Mouse (Mus musculus): ENCODE results near the gene Ephb3. TPM values are rescaled to one million over a fixed set of nuclear protein-coding genes. Genes with fewer than 3 reads are reported as not detected.
A peak's percentile ranks its signal among the peaks of the same experiment; 100 is the strongest.

Ephb3 gene
- polyA plus RNA-seq, 1 experiment from 2014 or later, result 4.0 TPM

DNA sequence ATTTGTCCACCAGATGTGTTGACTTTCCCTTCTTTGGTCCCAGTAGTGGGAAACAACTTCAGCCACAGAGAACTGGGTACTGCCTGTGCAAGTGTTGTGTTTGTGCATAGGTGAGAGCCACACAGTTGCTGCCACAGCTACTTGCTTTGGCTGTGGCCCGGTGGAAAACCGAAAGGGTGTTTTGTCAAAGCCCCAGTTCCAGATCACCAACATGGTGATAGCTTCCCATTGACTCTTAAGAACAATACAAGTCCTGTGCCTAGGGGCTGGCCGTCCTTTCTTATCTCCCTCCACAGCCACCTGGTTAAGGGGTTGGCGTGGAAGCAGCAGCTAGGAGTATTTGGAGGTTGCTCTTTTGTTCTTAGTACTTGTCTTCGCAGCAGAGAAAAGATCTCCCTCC, 5.6 kb downstream of the Ephb3 start:
- ATAC-seq, result no peak
- no peak overlapping the region for H3K4me3 ChIP-seq (ENCODE audit: low read depth, low read length)
- no peak overlapping the region for H3K9ac ChIP-seq (ENCODE audit: low read depth, low read length)

DNA sequence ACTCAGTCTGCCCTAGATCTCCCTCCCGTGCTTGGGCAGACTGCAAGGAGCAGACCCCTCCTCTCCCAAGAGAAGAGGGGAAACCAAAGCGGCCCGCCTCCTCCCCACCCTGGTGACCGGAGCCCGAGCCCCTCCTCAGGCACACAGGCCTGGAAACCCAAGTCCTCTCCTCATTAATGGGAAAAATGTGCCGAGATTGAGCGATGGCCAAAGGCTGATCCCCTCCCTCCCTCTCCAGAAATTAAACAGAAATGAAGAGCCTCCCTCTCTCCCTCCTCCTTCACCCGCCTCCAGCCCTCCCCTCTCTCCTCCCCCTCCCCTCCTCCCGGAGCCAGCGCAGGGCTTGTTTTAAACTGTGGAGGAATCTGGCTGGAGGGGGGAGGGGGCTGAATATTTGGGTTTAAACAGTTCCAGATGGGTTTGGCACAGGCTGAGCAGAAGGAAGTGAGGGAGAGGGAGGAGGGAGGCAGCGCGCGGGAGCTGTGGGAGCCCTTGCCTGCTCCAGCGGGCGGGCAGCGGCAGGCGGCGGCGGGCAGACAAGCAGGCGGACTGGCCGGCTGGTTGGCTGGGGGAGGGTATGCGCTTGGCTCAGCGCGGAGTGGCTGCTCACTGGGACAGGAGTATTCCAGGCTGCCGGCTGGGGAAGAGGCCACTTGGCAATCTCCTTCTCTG, 6.2 kb downstream of the Ephb3 start:
- no peaks in the 10 kb centered on the region for H3K9me3 ChIP-seq (ENCODE audit: control insufficient read depth)
- TF ChIP-seq CTCF (IDR thresholded peaks at IDR 0.05; ENCODE audit: low read depth), result peak; percentile 20; the same call in 1 of the 2 replicates
- WGBS, result 10% methylated on average over 25 of the region's 25 CpGs
- peak overlapping the region; percentile 13; the same call in 1 of the 2 replicates for H3K9ac ChIP-seq (ENCODE audit: low read depth, low read length)
- peaks cover 8% of the 10 kb centered on the region; the same call in 1 of the 2 replicates for H3K36me3 ChIP-seq (ENCODE audit: control insufficient read depth, insufficient read depth)
- peak overlapping the region; percentile 26 for H3K4me3 ChIP-seq (ENCODE audit: low read depth, low read length)
- peaks cover 24% of the 10 kb centered on the region; the same call in 1 of the 2 replicates for H3K4me1 ChIP-seq (replicated peaks; ENCODE audit: control insufficient read depth, insufficient read depth, low read length)
- peak overlapping the region; percentile 60 for H3K4me2 ChIP-seq (replicated peaks; ENCODE audit: low read depth)
- peak; percentile 65; the same call in 1 of the 2 replicates for ATAC-seq
- peak overlapping the region; percentile 36 for H3K27ac ChIP-seq (ENCODE audit: low read depth, low read length)
- H3K27me3 ChIP-seq (replicated peaks; ENCODE audit: control insufficient read depth, insufficient read depth, low read length), result no peaks in the 10 kb centered on the region

More for the DNA sequence above, 5.6 kb downstream of the Ephb3 start:
- Histone ChIP-seq H3K27ac (ENCODE audit: low read depth, low read length) (peak overlapping the region; percentile 36), H3K27me3 (replicated peaks; ENCODE audit: control insufficient read depth, insufficient read depth, low read length) (no peaks in the 10 kb centered on the region), H3K4me1 (replicated peaks; ENCODE audit: control insufficient read depth, insufficient read depth, low read length) (peaks cover 22% of the 10 kb centered on the region; the same call in 1 of the 2 replicates), H3K36me3 (ENCODE audit: control insufficient read depth, insufficient read depth) (peaks cover 8% of the 10 kb centered on the region; the same call in 1 of the 2 replicates), H3K9me3 (ENCODE audit: control insufficient read depth) (no peaks in the 10 kb centered on the region), H3K4me2 (replicated peaks; ENCODE audit: low read depth) (peak overlapping the region; percentile 60)
- WGBS, result 26% methylated on average over 5 of the region's 5 CpGs
- TF ChIP-seq CTCF (IDR thresholded peaks at IDR 0.05; ENCODE audit: low read depth), result no peak

GRCm38 (mm10) chr16:21211501-21211900, 6.9 kb downstream of the Ephb3 start:
- Histone ChIP-seq H3K27me3 (replicated peaks; ENCODE audit: control insufficient read depth, insufficient read depth, low read length) (no peaks in the 10 kb centered on the region), H3K4me1 (replicated peaks; ENCODE audit: control insufficient read depth, insufficient read depth, low read length) (peaks cover 26% of the 10 kb centered on the region), H3K36me3 (ENCODE audit: control insufficient read depth, insufficient read depth) (peaks cover 8% of the 10 kb centered on the region; the same call in 1 of the 2 replicates), H3K4me2 (replicated peaks; ENCODE audit: low read depth) (peak overlapping the region; percentile 60), H3K4me3 (ENCODE audit: low read depth, low read length) (peak overlapping the region; percentile 26), H3K27ac (ENCODE audit: low read depth, low read length) (0 out of 2 replicates have a peak overlapping the region, but pooled peaks have one; percentile 36), H3K9ac (ENCODE audit: low read depth, low read length) (peak overlapping the region; percentile 13; the same call in 1 of the 2 replicates), H3K9me3 (ENCODE audit: control insufficient read depth) (no peaks in the 10 kb centered on the region)
- 46% methylated on average over 4 of the region's 4 CpGs for WGBS
- TF ChIP-seq CTCF (IDR thresholded peaks at IDR 0.05; ENCODE audit: low read depth), result no peak
- ATAC-seq, result no peak

GRCm38 (mm10) chr16:21212369-21212768, 7.8 kb downstream of the Ephb3 start:
- Histone ChIP-seq H3K36me3 (ENCODE audit: control insufficient read depth, insufficient read depth) (peaks cover 13% of the 10 kb centered on the region; the same call in 1 of the 2 replicates), H3K27ac (ENCODE audit: low read depth, low read length) (no peak overlapping the region), H3K9ac (ENCODE audit: low read depth, low read length) (no peak overlapping the region)

GRCm38 (mm10) chr16:21213939-21214338, 9.4 kb downstream of the Ephb3 start:
- 96% methylated on average over 7 of the region's 7 CpGs for WGBS
- no peak for ATAC-seq
- Histone ChIP-seq H3K36me3 (ENCODE audit: control insufficient read depth, insufficient read depth) (peaks cover 27% of the 10 kb centered on the region; the same call in 1 of the 2 replicates), H3K4me1 (replicated peaks; ENCODE audit: control insufficient read depth, insufficient read depth, low read length) (peaks cover 21% of the 10 kb centered on the region), H3K9ac (ENCODE audit: low read depth, low read length) (no peak overlapping the region), H3K4me3 (ENCODE audit: low read depth, low read length) (no peak overlapping the region), H3K27me3 (replicated peaks; ENCODE audit: control insufficient read depth, insufficient read depth, low read length) (no peaks in the 10 kb centered on the region), H3K9me3 (ENCODE audit: control insufficient read depth) (no peaks in the 10 kb centered on the region), H3K27ac (ENCODE audit: low read depth, low read length) (no peak overlapping the region), H3K4me2 (replicated peaks; ENCODE audit: low read depth) (no peak overlapping the region)
- TF ChIP-seq CTCF (IDR thresholded peaks at IDR 0.05; ENCODE audit: low read depth), result no peak

More at GRCm38 (mm10) chr16:21212369-21212768, 7.8 kb downstream of the Ephb3 start:
- no peak for TF ChIP-seq CTCF (IDR thresholded peaks at IDR 0.05; ENCODE audit: low read depth)
- Histone ChIP-seq H3K4me1 (replicated peaks; ENCODE audit: control insufficient read depth, insufficient read depth, low read length) (peaks cover 26% of the 10 kb centered on the region), H3K4me2 (replicated peaks; ENCODE audit: low read depth) (no peak overlapping the region), H3K4me3 (ENCODE audit: low read depth, low read length) (no peak overlapping the region), H3K9me3 (ENCODE audit: control insufficient read depth) (no peaks in the 10 kb centered on the region), H3K27me3 (replicated peaks; ENCODE audit: control insufficient read depth, insufficient read depth, low read length) (no peaks in the 10 kb centered on the region)
- no peak for ATAC-seq
- 60% methylated on average over 1 of the region's 1 CpGs for WGBS

- Histone ChIP-seq H3K4me2 (replicated peaks; ENCODE audit: low read depth) (0 out of 2 replicates have a peak overlapping the region, but pooled peaks have one; percentile 24), H3K27ac (ENCODE audit: low read depth, low read length) (no peak overlapping the region), H3K9ac (ENCODE audit: low read depth, low read length) (no peak overlapping the region), H3K4me3 (ENCODE audit: low read depth, low read length) (no peak overlapping the region), H3K36me3 (ENCODE audit: control insufficient read depth, insufficient read depth) (peaks cover 35% of the 10 kb centered on the region; the same call in 1 of the 2 replicates), H3K27me3 (replicated peaks; ENCODE audit: control insufficient read depth, insufficient read depth, low read length) (no peaks in the 10 kb centered on the region), H3K4me1 (replicated peaks; ENCODE audit: control insufficient read depth, insufficient read depth, low read length) (peaks cover 17% of the 10 kb centered on the region), H3K9me3 (ENCODE audit: control insufficient read depth) (no peaks in the 10 kb centered on the region)
- ATAC-seq, result peak; percentile 46; the same call in 1 of the 2 replicates
- no peak for TF ChIP-seq CTCF (IDR thresholded peaks at IDR 0.05; ENCODE audit: low read depth)
- 56% methylated on average over 17 of the region's 17 CpGs for WGBS
These were observed 10.2 kb downstream of the Ephb3 start for GRCm38 (mm10) chr16:21214803-21215202.
